Mouse (Mus musculus): ENCODE data around the gene Slc25a25. TPM values are rescaled to one million over a fixed set of nuclear protein-coding genes. Genes with fewer than 3 reads are reported as not detected.

Gene Slc25a25
- total and polyA plus RNA-seq, 3 experiments, result 6.6 to 10.0 (median 9.8) TPM

DNA sequence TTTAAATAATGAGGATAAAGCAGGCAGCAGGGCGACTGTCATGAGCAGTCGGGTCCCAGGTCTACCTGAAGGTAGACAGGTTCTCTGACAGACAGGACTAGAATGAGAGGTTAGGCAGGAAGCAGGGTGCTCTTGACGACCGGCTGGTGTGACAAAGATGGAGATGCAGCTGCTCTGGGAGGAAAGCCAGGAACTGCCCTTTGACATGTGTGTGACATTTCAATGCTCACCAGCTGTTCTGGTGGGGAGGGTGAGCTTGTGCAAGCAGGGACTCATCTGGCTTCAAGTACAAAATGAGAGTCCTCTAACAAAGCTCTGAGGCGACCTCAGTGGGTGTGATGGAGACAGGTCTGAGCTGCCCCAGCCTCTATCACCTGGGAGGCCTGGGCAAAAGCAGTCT is 37.3 kb downstream of the Slc25a25 start:
- in situ Hi-C loops (cut with MboI; ENCODE audit: low pct_ligation_motif_present, low pct_unique_long_range_greater_than_20kb, low sequenced_read_pairs), result no loop called here
- no peaks in the 10 kb centered on the region for H3K9me3 ChIP-seq (replicated peaks; ENCODE audit: low read length)
- H3K4me2 ChIP-seq (ENCODE audit: insufficient read depth, low read depth, poor library complexity, severe bottlenecking), result no peak overlapping the region
- H3K36me3 ChIP-seq (replicated peaks in 1 of 2; ENCODE audit: control insufficient read depth in 1 of 2, insufficient read depth in 1 of 2, low read length in 1 of 2), result peaks cover 41 to 55% of the 10 kb centered on the region in 2 experiments
- H3K4me3 ChIP-seq (replicated peaks in 1 of 3; ENCODE audit: low read depth in 2 of 3, low read length in 2 of 3, poor library complexity in 1 of 3), result no peak overlapping the region
- H3K79me2 ChIP-seq (replicated peaks; ENCODE audit: control insufficient read depth, extremely low read depth, insufficient read depth, poor library complexity, severe bottlenecking), result no peaks in the 10 kb centered on the region
- H3K27me3 ChIP-seq (replicated peaks), result no peaks in the 10 kb centered on the region
- TF ChIP-seq TCF12 (IDR thresholded peaks at IDR 0.05; ENCODE audit: low read depth, low read length), result no peak
- no peak overlapping the region for H3K27ac ChIP-seq (ENCODE audit: insufficient read depth, low read depth)
- no peaks in the 10 kb centered on the region for H3K4me1 ChIP-seq (ENCODE audit: control insufficient read depth in 1 of 2, insufficient read depth in 2 of 2)
- dilution Hi-C loops (cut with MboI; ENCODE audit: extremely low pct_ligation_motif_present, extremely low pct_unique_long_range_greater_than_20kb, low sequenced_read_pairs), result no loop called here
- no peak for DNase-seq (ENCODE audit: extremely low read depth)
- no peak overlapping the region for H3K9ac ChIP-seq (ENCODE audit: insufficient read depth, low read depth)

DNA sequence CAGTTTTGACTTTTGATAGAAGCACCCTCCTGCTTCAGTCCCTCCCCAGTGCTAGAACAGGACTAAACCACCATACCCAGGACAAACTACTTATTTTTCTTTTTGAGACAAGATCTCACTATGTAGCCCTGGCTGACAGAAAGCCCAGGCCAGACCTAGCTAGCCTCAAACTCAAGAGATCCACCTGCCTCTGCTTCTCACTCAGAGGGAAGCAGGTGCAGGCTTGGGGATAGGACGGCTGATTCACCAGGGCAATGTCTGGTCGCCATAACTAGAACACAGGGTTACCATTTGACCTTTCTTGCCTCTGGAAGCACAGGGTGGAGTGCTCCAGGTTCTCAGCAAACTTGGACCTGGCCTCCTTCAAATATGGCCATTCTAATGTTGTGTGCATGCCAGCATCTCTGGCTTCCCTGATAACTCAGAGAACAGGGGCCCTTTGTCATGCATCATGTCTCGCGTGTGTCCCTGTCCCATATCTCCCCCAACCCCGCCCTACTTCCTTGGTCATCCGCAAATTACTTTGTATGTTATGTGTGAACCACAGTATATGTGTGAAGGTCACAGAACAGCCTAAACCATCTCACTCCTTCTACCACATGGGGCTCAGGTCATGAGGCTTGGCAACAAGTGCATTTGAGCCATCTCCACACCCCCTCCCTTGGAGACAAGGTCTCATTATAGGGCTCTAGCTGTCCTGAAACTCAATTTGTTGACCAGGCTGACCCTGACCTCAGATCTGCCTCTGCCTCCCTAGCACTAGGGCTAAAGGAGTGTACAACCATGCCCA is 38.3 kb downstream of the Slc25a25 start:
- no peak overlapping the region for H3K4me3 ChIP-seq (replicated peaks in 1 of 3; ENCODE audit: low read depth in 2 of 3, low read length in 2 of 3, poor library complexity in 1 of 3)
- H3K4me1 ChIP-seq (ENCODE audit: control insufficient read depth in 1 of 2, insufficient read depth in 2 of 2), result no peaks in the 10 kb centered on the region
- H3K27ac ChIP-seq (ENCODE audit: insufficient read depth, low read depth), result no peak overlapping the region
- TF ChIP-seq RCOR1 (conservative IDR thresholded peaks at IDR 0.05; ENCODE audit: low read depth, low read length) (no peak), NRF1 (IDR thresholded peaks at IDR 0.05; ENCODE audit: low read depth, low read length) (no peak), E2F4 (IDR thresholded peaks at IDR 0.05; ENCODE audit: insufficient replicate concordance, low read depth, low read length) (no peak), ETS1 (conservative IDR thresholded peaks at IDR 0.05; ENCODE audit: low read depth, low read length) (no peak), ZC3H11A (IDR thresholded peaks at IDR 0.05; ENCODE audit: low read depth, low read length) (no peak), TCF12 (IDR thresholded peaks at IDR 0.05; ENCODE audit: low read depth, low read length) (no peak), MAX (IDR thresholded peaks at IDR 0.05; ENCODE audit: low read length) (no peak), BHLHE40 (IDR thresholded peaks at IDR 0.05; ENCODE audit: low read depth, low read length) (no peak)
- DNase-seq (ENCODE audit: extremely low read depth), result no peak
- no peaks in the 10 kb centered on the region for H3K9me3 ChIP-seq (replicated peaks; ENCODE audit: low read length)
- peaks cover 31 to 45% of the 10 kb centered on the region in 2 experiments for H3K36me3 ChIP-seq (replicated peaks in 1 of 2; ENCODE audit: control insufficient read depth in 1 of 2, insufficient read depth in 1 of 2, low read length in 1 of 2)
- no peak overlapping the region for H3K9ac ChIP-seq (ENCODE audit: insufficient read depth, low read depth)
- H3K4me2 ChIP-seq (ENCODE audit: insufficient read depth, low read depth, poor library complexity, severe bottlenecking), result no peak overlapping the region
- H3K79me2 ChIP-seq (replicated peaks; ENCODE audit: control insufficient read depth, extremely low read depth, insufficient read depth, poor library complexity, severe bottlenecking), result no peaks in the 10 kb centered on the region
- no peaks in the 10 kb centered on the region for H3K27me3 ChIP-seq (replicated peaks)
- dilution Hi-C loops (cut with MboI; ENCODE audit: extremely low pct_ligation_motif_present, extremely low pct_unique_long_range_greater_than_20kb, low sequenced_read_pairs), result no loop called here
- in situ Hi-C loops (cut with MboI; ENCODE audit: low pct_ligation_motif_present, low pct_unique_long_range_greater_than_20kb, low sequenced_read_pairs), result no loop called here

DNA sequence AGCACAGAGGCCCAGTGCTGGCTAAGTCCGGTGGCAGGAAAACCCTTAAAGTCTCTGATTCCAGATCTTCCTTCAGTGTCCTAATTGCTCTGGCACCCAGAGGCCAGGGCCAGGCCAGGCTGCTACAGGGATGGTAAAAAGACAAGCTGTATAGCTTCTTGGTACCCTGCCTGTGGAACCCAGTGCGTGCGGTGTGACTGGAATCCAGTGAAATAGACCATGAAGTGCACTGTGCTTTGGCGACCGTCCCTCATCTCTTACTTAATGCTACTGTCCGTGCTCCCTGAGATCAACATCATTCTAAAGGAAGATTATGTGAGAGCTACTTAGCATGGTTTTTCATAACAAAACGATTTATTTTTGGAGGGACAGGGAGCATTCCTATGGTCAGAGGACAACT is 39.8 kb downstream of the Slc25a25 start:
- Histone ChIP-seq H3K9ac (ENCODE audit: insufficient read depth, low read depth) (no peak overlapping the region), H3K36me3 (replicated peaks in 1 of 2; ENCODE audit: control insufficient read depth in 1 of 2, insufficient read depth in 1 of 2, low read length in 1 of 2) (peaks cover 17 to 30% of the 10 kb centered on the region in 2 experiments), H3K79me2 (replicated peaks; ENCODE audit: control insufficient read depth, extremely low read depth, insufficient read depth, poor library complexity, severe bottlenecking) (no peaks in the 10 kb centered on the region), H3K27ac (ENCODE audit: insufficient read depth, low read depth) (no peak overlapping the region), H3K4me3 (replicated peaks in 1 of 3; ENCODE audit: low read depth in 2 of 3, low read length in 2 of 3, poor library complexity in 1 of 3) (no peak overlapping the region), H3K27me3 (replicated peaks) (no peaks in the 10 kb centered on the region), H3K9me3 (replicated peaks; ENCODE audit: low read length) (no peaks in the 10 kb centered on the region), H3K4me2 (ENCODE audit: insufficient read depth, low read depth, poor library complexity, severe bottlenecking) (no peak overlapping the region), H3K4me1 (ENCODE audit: control insufficient read depth in 1 of 2, insufficient read depth in 2 of 2) (no peaks in the 10 kb centered on the region)
- dilution Hi-C loops (cut with MboI; ENCODE audit: extremely low pct_ligation_motif_present, extremely low pct_unique_long_range_greater_than_20kb, low sequenced_read_pairs), result no loop called here
- in situ Hi-C loops (cut with MboI; ENCODE audit: low pct_ligation_motif_present, low pct_unique_long_range_greater_than_20kb, low sequenced_read_pairs), result no loop called here
- TF ChIP-seq CTCF (conservative IDR thresholded peaks at IDR 0.05 in 1 of 2, IDR thresholded peaks at IDR 0.05 in 1 of 2; ENCODE audit: low read depth in 2 of 2, low read length in 2 of 2) (no peak), RCOR1 (conservative IDR thresholded peaks at IDR 0.05; ENCODE audit: low read depth, low read length) (no peak), POLR2AphosphoS2 (IDR thresholded peaks at IDR 0.05; ENCODE audit: low read depth, low read length) (no peak), TBP (conservative IDR thresholded peaks at IDR 0.05; ENCODE audit: low read depth, low read length) (no peak), ELF1 (IDR thresholded peaks at IDR 0.05; ENCODE audit: low read depth, low read length) (no peak), MYC (IDR thresholded peaks at IDR 0.05; ENCODE audit: low read depth, low read length) (no peak), MAZ (IDR thresholded peaks at IDR 0.05; ENCODE audit: low read depth, low read length) (no peak), CHD2 (IDR thresholded peaks at IDR 0.05; ENCODE audit: low read length) (no peak), MXI1 (IDR thresholded peaks at IDR 0.05; ENCODE audit: low read depth, low read length) (no peak), NELFE (IDR thresholded peaks at IDR 0.05; ENCODE audit: low read depth, low read length) (no peak), BHLHE40 (IDR thresholded peaks at IDR 0.05; ENCODE audit: low read depth, low read length) (no peak), HCFC1 (IDR thresholded peaks at IDR 0.05; ENCODE audit: low read depth, low read length) (no peak), JUN (IDR thresholded peaks at IDR 0.05; ENCODE audit: insufficient read depth, low read depth, low read length) (no peak), TCF12 (IDR thresholded peaks at IDR 0.05; ENCODE audit: low read depth, low read length) (no peak), ZNF384 (IDR thresholded peaks at IDR 0.05; ENCODE audit: low read depth, low read length) (no peak), GABPA (IDR thresholded peaks at IDR 0.05; ENCODE audit: insufficient replicate concordance, low read depth, low read length) (no peak), JUND (conservative IDR thresholded peaks at IDR 0.05; ENCODE audit: low read depth, low read length) (no peak), ZMIZ1 (IDR thresholded peaks at IDR 0.05; ENCODE audit: low read depth, low read length) (no peak), IRF4 (IDR thresholded peaks at IDR 0.05; ENCODE audit: low read depth, low read length) (no peak)
- no peak for DNase-seq (ENCODE audit: extremely low read depth)
